Mouse (Mus musculus): Measurements from ENCODE around the gene Zbtb1.
"Not testable (repeated sequence)": the region's sequence is repeated elsewhere in the genome, so short reads cannot be mapped to it uniquely, and the experiment has no call there.

Zbtb1 gene

GRCm38 (mm10) chr12:76405971-76406370 is 35.9 kb downstream of the Zbtb1 start:
- peak; percentile 62 for DNase-seq (ENCODE audit: low read depth, low spot score)
- Histone ChIP-seq H3K36me3 (ENCODE audit: control insufficient read depth, insufficient read depth, low read length, poor library complexity, severe bottlenecking) (no peaks in the 10 kb centered on the region), H3K27me3 (ENCODE audit: control insufficient read depth, insufficient read depth, low read length, poor library complexity, severe bottlenecking) (no peaks in the 10 kb centered on the region)

- H3K36me3 ChIP-seq (ENCODE audit: control insufficient read depth, insufficient read depth, low read length, poor library complexity, severe bottlenecking): no peaks in the 10 kb centered on the region
- no peaks in the 10 kb centered on the region for H3K27me3 ChIP-seq (ENCODE audit: control insufficient read depth, insufficient read depth, low read length, poor library complexity, severe bottlenecking)
- DNase-seq (ENCODE audit: low read depth, low spot score): no peak
Observed at GRCm38 (mm10) chr12:76407184-76407583, 37.1 kb downstream of the Zbtb1 start.

DNA sequence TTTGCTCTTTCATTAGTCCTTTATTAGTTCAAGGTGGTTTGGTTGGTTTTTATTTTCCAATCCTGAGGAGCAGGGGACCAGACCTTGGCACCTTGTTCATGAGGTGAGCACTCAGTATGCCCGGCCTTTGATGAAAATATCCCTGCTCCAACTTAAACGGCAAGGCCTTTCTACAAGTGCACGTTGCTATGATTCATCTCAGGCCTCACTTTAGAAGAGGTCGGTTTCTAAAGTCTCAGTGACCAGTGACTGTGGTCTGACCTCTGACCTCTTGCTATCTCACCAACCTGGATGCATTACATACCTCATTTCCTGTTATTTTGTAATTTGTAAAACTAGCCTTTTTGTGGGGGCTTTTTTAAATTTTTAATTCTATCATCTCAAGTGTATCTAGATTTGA is 39.1 kb downstream of the Zbtb1 start:
- DNase-seq (ENCODE audit: low read depth, low spot score): no peak
- H3K36me3 ChIP-seq (ENCODE audit: control insufficient read depth, insufficient read depth, low read length, poor library complexity, severe bottlenecking): no peaks in the 10 kb centered on the region
- H3K27me3 ChIP-seq (ENCODE audit: control insufficient read depth, insufficient read depth, low read length, poor library complexity, severe bottlenecking): no peaks in the 10 kb centered on the region

GRCm38 (mm10) chr12:76415383-76416010 is 45.4 kb downstream of the Zbtb1 start:
- DNase-seq (ENCODE audit: low read depth, low spot score): peak; percentile 53
- Histone ChIP-seq H3K27me3 (ENCODE audit: control insufficient read depth, insufficient read depth, low read length, poor library complexity, severe bottlenecking) (no peaks in the 10 kb centered on the region), H3K36me3 (ENCODE audit: control insufficient read depth, insufficient read depth, low read length, poor library complexity, severe bottlenecking) (no peaks in the 10 kb centered on the region)

GRCm38 (mm10) chr12:76417433-76417854 is 47.4 kb downstream of the Zbtb1 start, which contains the start of gene Ppp1r36:
Gene Ppp1r36, plus strand, starts transcription at chr12:76417538.
- H3K27me3 ChIP-seq (ENCODE audit: control insufficient read depth, insufficient read depth, low read length, poor library complexity, severe bottlenecking): no peaks in the 10 kb centered on the region
- no peaks in the 10 kb centered on the region for H3K36me3 ChIP-seq (ENCODE audit: control insufficient read depth, insufficient read depth, low read length, poor library complexity, severe bottlenecking)
- DNase-seq (ENCODE audit: low read depth, low spot score): no peak

DNA sequence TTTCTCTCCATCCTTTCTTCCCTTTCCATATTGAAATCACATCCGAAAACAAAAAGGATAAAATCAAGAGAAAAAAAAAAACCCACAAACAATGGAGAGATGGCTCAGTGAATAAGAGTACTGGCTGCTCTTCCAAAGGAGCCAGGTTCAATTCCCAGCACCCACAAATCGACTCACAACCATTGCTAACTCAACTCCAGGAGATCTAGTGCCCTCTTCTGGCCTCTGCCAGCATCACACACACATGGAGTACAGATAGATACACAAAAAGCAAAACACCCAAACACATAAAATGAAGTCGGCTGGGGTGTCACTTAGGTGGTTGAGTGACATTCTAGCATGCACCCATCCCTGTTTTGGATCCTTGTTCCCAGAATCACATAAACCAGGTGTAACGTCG is 48.3 kb downstream of the Zbtb1 start:
- DNase-seq (ENCODE audit: low read depth, low spot score): no peak
- Histone ChIP-seq H3K36me3 (ENCODE audit: control insufficient read depth, insufficient read depth, low read length, poor library complexity, severe bottlenecking) (no peaks in the 10 kb centered on the region), H3K27me3 (ENCODE audit: control insufficient read depth, insufficient read depth, low read length, poor library complexity, severe bottlenecking) (no peaks in the 10 kb centered on the region)

GRCm38 (mm10) chr12:76425256-76425655 is 55.2 kb downstream of the Zbtb1 start:
- H3K36me3 ChIP-seq (ENCODE audit: control insufficient read depth, insufficient read depth, low read length, poor library complexity, severe bottlenecking): no peaks in the 10 kb centered on the region
- no peaks in the 10 kb centered on the region for H3K27me3 ChIP-seq (ENCODE audit: control insufficient read depth, insufficient read depth, low read length, poor library complexity, severe bottlenecking)
- DNase-seq (ENCODE audit: low read depth, low spot score): no peak

GRCm38 (mm10) chr12:76427546-76427945 is 57.5 kb downstream of the Zbtb1 start:
- DNase-seq (ENCODE audit: low read depth, low spot score): no peak
- H3K27me3 ChIP-seq (ENCODE audit: control insufficient read depth, insufficient read depth, low read length, poor library complexity, severe bottlenecking): no peaks in the 10 kb centered on the region
- H3K36me3 ChIP-seq (ENCODE audit: control insufficient read depth, insufficient read depth, low read length, poor library complexity, severe bottlenecking): no peaks in the 10 kb centered on the region

DNA sequence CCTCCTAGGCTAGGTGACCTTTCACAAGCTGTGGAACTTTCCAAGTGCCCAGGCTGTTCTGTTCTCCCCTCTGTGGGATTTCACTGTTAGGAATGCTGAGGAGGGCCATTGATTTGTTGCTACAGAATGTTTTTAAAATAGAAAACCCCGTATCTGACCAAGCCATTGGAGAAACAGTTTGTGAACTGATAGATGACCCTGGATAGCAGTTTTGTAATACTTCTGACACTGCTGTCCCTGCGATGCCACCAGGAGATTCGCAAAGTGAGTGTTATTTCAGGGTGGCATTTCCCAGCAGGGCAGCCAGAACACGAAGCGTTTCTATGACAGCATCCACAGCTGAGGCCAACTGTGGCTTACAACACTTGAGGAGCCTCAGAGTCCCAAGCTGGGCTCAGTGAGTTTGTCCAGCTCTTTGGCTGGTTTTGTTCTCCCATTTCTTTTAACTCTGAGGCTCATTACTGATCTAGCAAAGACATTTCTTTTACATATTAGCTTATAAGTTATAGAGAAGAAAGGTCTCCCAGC is 60.9 kb downstream of the Zbtb1 start:
- no peaks in the 10 kb centered on the region for H3K36me3 ChIP-seq (ENCODE audit: control insufficient read depth, insufficient read depth, low read length, poor library complexity, severe bottlenecking)
- H3K27me3 ChIP-seq (ENCODE audit: control insufficient read depth, insufficient read depth, low read length, poor library complexity, severe bottlenecking): no peaks in the 10 kb centered on the region
- DNase-seq (ENCODE audit: low read depth, low spot score): no peak

GRCm38 (mm10) chr12:76431431-76431830 is 61.4 kb downstream of the Zbtb1 start:
- DNase-seq (ENCODE audit: low read depth, low spot score): no peak
- no peaks in the 10 kb centered on the region for H3K27me3 ChIP-seq (ENCODE audit: control insufficient read depth, insufficient read depth, low read length, poor library complexity, severe bottlenecking)
- H3K36me3 ChIP-seq (ENCODE audit: control insufficient read depth, insufficient read depth, low read length, poor library complexity, severe bottlenecking): no peaks in the 10 kb centered on the region

DNA sequence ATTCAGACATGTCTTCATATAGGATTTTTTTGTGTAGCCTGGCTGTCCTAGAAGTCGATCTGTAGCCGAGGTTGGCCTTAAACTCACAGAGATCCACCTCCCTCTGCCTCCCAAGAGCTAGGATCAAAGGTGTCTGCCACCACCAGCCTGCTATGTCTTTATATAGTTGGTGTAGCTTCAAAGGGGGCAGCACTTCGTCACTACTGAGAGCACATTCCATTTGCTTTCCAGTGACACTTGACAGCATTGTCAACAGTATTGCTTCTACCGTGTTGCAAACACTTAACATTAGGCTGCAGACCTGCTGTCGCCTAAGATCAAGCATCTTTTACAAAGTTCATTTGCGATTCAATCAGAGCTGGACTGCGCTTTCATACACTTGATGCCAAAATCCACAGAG is 64.0 kb downstream of the Zbtb1 start:
- Histone ChIP-seq H3K27me3 (ENCODE audit: control insufficient read depth, insufficient read depth, low read length, poor library complexity, severe bottlenecking) (no peaks in the 10 kb centered on the region), H3K36me3 (ENCODE audit: control insufficient read depth, insufficient read depth, low read length, poor library complexity, severe bottlenecking) (no peaks in the 10 kb centered on the region)
- DNase-seq (ENCODE audit: low read depth, low spot score): no peak

DNA sequence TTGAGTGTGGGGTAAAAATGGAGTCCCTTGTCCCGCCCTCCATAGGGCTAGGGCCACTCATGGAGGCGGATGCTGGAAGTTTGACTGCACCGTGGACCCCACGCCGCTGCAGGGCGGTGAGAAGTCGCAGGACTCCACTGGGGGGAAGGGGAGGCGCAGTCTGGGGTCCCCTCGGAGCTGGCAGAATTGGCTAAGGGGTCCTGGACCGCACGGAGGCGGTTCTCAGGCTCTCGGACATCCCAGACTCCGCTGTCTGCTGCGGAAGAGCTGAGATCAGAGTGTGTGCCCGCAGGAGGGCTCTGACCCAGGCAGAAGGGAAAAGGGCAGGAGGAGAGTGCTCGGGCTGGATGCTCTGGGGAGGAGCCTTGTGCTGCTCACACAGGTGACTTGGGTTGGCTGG is 65.0 kb downstream of the Zbtb1 start:
- DNase-seq (ENCODE audit: low read depth, low spot score): no peak
- no peaks in the 10 kb centered on the region for H3K36me3 ChIP-seq (ENCODE audit: control insufficient read depth, insufficient read depth, low read length, poor library complexity, severe bottlenecking)
- H3K27me3 ChIP-seq (ENCODE audit: control insufficient read depth, insufficient read depth, low read length, poor library complexity, severe bottlenecking): no peaks in the 10 kb centered on the region

GRCm38 (mm10) chr12:76435549-76435948 is 65.5 kb downstream of the Zbtb1 start:
- Histone ChIP-seq H3K36me3 (ENCODE audit: control insufficient read depth, insufficient read depth, low read length, poor library complexity, severe bottlenecking) (no peaks in the 10 kb centered on the region), H3K27me3 (ENCODE audit: control insufficient read depth, insufficient read depth, low read length, poor library complexity, severe bottlenecking) (no peaks in the 10 kb centered on the region)
- no peak for DNase-seq (ENCODE audit: low read depth, low spot score)

DNA sequence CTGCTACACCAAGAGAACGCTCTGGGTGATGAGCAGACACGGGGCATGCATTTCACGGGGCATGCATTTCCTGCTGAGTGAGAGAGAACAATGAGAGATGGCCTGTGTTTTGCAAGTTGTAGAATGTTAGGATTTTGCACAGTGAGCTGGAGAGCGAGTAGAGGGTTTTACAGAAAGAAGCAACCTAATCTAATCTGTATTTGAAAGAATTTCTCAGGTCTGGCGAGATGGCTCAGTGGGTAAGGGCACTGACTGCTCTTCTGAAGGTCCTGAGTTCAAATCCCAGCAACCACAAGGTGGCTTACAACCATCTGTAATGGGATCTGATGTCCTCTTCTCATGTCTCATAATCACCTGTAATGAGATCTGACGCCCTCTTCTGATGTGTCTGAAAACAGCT is 73.4 kb downstream of the Zbtb1 start:
- DNase-seq (ENCODE audit: low read depth, low spot score): not testable (repeated sequence)

DNA sequence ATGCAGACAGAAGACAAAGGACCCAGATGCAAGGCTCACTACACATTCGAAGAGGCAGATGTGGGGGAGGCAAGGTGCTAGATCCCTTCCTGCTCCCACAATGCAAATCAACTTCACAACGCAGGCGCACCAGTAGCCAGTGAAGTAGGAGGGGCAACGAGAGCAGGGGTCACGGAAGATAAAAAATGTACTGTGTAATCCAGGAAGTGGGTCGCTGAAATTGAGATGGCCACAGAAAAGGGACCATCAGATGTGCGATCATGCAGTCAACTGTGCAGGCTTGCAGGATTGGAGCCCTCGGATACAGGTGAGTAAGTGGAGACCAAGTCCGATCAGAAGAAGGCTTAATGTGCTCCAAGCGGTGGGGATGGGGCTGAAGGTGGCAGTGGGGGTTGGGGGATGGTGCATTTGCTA is 74.3 kb downstream of the Zbtb1 start:
- no peaks in the 10 kb centered on the region for H3K36me3 ChIP-seq (ENCODE audit: control insufficient read depth, insufficient read depth, low read length, poor library complexity, severe bottlenecking)
- H3K27me3 ChIP-seq (ENCODE audit: control insufficient read depth, insufficient read depth, low read length, poor library complexity, severe bottlenecking): no peaks in the 10 kb centered on the region
- peak; percentile 27 for DNase-seq (ENCODE audit: low read depth, low spot score)

More for the DNA sequence above, 73.4 kb downstream of the Zbtb1 start:
- not testable (repeated sequence) for H3K36me3 ChIP-seq (ENCODE audit: control insufficient read depth, insufficient read depth, low read length, poor library complexity, severe bottlenecking); H3K27me3 ChIP-seq (ENCODE audit: control insufficient read depth, insufficient read depth, low read length, poor library complexity, severe bottlenecking)

DNA sequence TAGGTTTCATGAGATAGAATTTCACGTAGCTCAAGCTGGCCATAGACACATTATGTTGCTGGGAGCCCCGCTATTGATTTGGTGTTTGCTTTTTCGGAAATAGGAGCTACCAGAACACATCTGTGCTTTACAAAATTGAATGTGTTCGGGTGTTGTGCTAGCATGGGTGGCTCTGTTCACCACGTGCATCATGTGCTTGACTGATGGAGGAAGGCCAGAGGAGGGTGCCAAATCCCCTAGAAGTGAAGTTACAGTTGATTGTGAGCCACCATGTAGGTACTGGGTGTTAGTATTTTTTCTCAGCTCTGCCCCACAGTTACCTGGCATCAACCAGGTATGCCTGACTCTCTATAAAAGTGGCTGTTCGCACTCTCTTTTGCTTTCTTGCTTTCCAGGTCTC is 74.8 kb downstream of the Zbtb1 start:
- Histone ChIP-seq H3K27me3 (ENCODE audit: control insufficient read depth, insufficient read depth, low read length, poor library complexity, severe bottlenecking) (no peaks in the 10 kb centered on the region), H3K36me3 (ENCODE audit: control insufficient read depth, insufficient read depth, low read length, poor library complexity, severe bottlenecking) (no peaks in the 10 kb centered on the region)
- DNase-seq (ENCODE audit: low read depth, low spot score): no peak
